Mouse (Mus musculus) heart, postnatal 14 days (tissue): ENCODE measurements around the gene Catip. TPM values are rescaled to one million over a fixed set of nuclear protein-coding genes. Genes with fewer than 3 reads are reported as not detected.

Experiments used
- DNase-seq, 2 experiments: peaks; one replicate each; pipeline ENCODE4 v3.0.0; 2021 to 2022
- intact Hi-C: fragments of 180-260 bp; cut with DNase I; formaldehyde crosslinking; loops from one replicate; pipeline ENCODE4 v1.15.1; 2025
- total RNA-seq, 2 experiments: library from RNA; stranded (reverse); gene quantifications; 2 replicates each; pipeline ENCODE4 v1.2.3; 2021

Gene Catip
- total RNA-seq, 2 experiments from 2014 or later = 0.12 to 0.67 TPM

DNA sequence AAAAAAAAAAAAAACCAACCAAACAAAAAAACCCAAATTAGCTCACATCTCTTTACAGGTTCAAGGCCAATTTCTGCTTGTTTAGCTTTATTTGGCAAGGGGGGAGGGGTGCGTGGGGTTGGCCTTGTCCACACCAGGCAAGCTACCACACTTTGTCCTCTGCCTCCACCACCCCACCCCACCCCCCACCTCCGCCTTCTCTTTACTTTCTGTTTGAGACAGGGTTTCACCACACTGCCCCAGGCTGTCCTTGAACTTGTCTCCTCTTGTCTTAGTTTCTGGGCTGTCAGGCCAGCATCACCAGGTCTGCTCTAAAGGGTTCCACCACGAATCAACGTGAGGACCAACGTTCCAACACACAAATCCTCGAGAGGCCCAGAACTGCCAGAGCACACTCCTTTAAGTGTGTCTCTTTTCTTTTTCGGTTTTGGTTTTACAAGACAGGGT, 17.2 kb downstream of the Catip start:
- no peak for DNase-seq
- intact Hi-C loops = no loop called here

DNA sequence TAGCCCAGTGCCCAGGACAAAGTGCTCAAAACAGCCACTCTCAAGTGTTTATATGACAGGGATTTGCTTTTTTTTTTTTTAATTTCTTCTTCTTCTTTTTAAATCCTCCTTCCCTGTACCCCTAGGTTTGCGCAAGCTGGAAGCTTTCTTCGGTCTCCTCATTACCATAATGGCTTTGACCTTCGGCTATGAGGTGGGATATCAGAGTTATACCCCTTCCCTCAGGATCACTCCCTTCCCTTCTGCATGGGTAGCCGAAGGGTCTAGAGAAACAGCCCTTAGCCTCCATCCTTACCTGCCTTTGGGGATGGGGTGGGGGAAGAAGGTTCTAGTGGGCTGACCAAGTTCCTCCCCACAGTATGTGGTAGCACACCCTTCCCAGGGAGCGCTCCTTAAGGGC, 18.6 kb downstream of the Catip start:
- intact Hi-C loops = no loop called here
- DNase-seq = no peak

DNA sequence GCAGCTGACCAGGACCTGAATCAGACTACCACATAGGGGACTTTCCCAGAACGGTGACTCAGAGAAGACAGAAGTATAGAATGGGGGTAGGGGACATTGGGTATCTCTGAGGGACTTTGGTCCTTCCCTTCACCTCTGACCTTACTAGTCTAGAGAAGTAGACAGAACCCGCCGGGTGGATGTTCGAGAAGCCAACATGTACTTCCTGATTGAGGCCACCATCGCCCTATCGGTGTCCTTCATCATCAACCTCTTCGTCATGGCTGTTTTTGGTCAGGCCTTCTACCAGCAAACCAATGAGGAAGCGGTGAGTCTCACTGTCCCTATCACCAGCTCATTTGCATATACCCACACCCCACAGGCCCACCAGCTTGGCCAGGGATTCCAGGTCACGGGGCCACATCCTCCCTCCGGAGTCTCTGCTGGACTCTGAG, 19.7 kb downstream of the Catip start:
- intact Hi-C loops = no loop called here
- no peak for DNase-seq

DNA sequence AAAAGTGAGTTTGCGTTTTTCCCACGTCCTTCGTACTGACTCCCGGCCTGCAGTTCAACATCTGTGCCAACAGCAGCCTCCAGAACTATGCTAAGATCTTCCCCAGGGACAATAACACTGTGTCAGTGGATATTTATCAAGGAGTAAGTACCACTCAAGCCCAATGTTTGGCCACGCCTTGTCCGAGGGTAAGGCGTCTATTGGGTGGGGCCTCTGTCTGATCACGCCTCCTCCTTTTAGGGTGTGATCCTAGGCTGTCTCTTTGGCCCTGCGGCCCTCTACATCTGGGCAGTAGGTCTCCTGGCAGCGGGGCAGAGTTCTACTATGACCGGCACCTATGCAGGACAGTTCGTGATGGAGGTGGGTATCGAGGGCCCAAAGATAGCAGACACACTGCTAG, 21.5 kb downstream of the Catip start:
- intact Hi-C loops = no loop called here
- no peak for DNase-seq

DNA sequence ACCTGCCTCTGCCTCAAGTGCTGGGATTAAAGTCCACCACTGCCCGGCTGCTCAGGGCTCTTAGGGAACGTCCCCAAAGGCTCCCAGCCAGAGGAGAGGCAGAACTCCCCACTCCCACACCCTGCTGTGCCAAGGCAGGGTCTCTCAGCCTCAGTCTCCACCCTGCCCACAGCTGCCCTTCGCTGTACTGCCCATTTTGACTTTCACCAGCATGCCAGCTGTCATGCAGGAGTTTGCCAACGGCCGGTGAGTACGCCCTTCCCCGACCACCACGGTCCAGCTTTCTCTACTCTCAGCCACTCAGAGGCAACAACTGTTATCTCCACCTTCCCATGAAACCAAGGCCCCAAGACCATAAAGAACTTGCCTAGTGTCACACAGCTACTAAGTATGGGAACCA, 22.6 kb downstream of the Catip start:
- no peak for DNase-seq
- intact Hi-C loops = no loop called here

DNA sequence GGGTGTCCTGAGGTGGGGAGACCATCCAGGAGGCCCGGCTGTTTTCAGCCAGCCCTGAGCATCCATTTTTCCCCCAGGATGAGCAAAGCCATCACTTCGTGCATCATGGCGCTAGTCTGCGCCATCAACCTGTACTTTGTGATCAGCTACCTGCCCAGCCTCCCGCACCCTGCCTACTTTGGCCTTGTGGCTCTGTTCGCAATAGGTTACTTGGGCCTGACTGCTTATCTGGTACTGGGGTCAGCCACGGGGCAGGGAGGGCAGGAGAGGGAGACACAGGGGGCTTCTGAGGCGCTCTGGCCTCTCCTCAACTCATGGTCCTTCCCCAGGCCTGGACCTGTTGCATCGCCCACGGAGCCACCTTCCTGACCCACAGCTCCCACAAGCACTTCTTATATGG, 23.2 kb downstream of the Catip start:
- intact Hi-C loops = no loop called here
- no peak for DNase-seq

DNA sequence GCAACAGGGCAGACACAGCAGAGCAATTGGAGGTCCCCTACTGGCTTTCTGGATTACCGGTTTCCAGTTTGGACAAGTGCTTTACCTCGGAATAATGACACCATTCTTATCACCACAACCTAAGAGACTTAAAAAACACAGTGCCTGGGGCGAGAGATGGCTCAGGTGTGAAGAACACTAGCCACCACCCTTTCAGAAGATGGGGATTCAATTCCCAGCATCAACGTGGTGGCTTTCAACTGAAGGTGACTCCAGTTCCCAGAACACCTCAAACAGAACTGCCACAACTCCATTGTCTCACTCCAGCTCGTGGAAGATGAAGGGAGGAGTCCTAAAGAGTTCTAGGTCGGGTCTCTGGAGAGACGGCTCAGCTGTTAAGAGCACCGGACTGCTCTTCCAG, 23.6 kb downstream of the Catip start:
- intact Hi-C loops = no loop called here
- DNase-seq = no peak

DNA sequence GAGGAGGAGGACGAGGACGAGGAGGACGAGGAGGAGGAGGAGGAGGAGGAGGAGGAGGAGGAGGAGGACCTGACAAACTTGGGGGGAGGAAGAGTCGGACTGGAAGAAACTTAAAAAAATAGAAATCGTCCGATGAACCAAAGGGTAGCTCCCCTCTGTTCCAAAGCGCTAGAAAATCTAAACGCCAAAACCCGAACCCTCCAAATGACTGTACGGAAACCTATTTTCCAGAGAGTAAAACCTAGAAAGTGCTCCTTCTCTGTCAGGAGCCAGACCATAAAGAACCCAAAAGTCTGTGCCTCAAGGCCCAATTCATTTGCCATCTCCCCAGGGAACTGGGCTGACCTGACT, 24.4 kb downstream of the Catip start:
- no peak for DNase-seq
- intact Hi-C loops = no loop called here

DNA sequence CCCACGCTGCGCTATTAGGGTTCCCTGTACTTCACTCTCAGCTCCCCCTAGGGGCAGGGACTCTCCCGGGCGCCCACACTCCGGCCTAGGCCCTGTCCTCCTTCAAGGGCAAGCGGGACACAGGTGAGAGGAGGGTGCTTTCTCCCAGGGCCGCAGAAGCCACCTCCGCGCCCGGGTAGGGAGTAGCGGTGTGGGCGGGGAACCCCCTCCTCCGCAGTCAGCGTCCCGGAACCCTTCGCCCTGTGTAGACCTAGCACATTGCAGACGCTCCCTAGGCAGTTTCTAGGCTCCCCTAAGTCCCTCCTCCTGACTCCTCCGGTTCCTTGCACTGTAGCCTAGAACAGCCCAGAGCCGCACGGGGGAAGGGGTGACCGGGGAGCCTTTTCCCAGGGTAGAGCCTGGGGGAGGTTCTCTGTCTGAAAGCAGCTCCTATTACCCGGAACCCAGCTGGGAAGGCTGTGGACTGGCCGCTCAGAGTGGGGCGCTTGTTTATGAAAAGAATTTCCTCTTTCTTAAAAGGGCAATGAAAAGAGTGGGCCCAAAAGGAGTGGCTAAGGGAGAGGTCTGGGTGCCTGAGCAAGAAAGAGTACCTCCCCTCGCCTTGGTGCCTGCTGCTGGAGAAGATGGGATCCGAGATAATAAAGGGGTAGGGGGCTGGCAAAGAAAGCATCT, 24.9 kb downstream of the Catip start:
- DNase-seq = peak; percentile 93 to 95
- intact Hi-C loops = no loop called here

DNA sequence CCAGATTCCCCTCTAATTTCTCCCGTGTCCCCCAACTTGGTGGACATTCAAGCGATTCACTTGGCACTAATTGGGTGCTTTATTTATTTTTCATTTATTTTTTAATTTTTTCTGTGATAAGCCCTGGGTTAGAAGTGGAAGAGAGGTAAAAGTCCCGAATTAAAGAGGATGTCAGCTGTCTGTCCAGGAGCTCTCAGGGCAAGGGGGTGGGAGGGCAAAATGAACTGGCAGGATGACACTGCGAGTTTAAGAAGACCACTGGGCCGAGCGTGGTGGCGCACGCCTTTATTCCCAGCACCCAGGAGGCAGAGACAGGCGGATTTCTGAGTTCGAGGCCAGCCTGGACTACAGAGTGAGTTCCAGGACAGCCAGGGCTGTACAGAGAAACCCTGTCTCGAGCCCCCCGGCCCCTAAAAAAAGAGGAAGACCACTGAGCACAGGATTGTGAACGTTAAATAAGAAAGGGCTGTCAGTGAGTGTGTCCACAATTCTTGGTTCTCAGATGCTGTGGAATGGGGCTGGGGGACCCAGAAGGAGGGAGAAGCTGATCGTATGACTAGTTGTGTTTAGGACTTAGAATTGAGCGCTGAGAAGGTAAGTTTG, 25.6 kb downstream of the Catip start:
- no peak for DNase-seq
- intact Hi-C loops = no loop called here

DNA sequence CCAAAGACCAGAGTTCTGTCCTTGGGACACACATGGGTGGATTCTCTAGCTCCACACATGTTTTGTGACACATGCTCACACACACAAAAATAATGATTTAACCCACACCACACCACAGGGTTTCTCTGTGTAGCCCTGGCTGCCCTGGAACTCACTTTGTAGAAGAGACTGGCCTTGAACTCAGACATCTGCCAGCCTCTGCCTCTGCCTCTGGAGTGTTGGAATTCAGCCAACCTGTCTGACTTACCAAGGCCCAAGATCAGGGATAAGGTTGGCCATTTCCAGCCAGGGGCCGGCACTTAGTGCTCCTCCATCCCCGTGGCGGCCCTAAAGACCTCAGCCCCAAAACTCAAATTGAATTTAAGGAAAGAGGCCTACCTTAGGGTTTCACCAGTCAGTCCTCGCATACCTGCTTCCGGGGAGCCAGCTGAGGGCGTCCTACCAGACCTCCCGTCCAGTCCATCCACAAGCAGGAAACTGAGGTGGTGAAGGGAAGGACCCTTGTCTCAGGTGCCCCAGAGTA, 26.6 kb downstream of the Catip start:
- no peak for DNase-seq
- intact Hi-C loops = no loop called here

DNA sequence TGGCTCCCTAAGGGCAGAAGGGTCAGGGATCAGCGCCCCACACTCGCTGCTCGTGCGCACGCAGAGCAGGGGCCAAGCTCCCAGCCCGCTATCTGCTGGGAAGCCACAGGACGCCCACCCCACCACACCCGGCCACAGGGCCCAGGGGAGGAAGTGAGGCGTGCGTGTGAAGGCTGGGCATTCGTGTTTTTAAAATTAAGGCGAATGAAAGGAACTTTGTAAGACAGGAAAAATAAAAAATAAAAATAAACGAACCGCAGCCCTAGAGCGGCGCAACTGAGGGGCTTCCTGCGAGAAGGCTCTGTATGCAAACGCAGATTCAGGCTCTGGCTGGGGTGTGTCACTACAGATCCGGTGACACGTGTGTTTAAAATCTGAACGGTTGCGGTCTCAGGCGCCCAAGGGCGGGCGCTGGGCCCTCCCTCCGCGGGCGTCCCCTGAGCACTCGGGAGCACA, 28.0 kb downstream of the Catip start:
- intact Hi-C loops = no loop called here
- peak; percentile 45 to 55 for DNase-seq

DNA sequence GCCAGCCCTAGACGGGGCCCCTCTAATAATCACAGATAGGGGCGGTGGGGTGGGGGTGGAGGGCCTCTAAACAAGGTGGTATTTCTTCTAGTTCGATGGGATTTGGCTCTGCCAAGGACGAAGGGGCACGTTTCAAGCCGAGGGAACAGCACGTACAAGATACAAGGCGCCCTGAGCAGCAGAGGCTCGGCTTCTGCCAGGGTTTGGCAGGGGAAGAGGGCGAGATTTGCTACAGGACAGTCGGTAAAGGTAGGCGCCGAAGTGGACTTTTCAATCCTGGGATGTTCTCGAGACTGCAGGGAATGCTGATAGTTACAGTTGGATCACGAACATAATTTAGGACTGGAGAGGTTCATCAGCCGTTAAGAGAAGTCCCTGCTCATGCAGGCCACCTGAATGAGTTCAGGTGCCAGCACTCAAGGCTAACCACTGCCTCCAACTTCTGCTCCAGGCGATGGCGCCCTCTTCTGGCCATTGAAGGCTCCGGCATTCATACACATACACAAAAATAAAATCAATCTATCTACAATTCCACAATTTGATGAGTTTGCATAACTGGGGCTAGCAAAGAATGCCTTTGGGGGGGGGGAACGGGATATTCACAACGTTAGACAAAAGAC, 28.5 kb downstream of the Catip start:
- intact Hi-C loops = no loop called here

DNA sequence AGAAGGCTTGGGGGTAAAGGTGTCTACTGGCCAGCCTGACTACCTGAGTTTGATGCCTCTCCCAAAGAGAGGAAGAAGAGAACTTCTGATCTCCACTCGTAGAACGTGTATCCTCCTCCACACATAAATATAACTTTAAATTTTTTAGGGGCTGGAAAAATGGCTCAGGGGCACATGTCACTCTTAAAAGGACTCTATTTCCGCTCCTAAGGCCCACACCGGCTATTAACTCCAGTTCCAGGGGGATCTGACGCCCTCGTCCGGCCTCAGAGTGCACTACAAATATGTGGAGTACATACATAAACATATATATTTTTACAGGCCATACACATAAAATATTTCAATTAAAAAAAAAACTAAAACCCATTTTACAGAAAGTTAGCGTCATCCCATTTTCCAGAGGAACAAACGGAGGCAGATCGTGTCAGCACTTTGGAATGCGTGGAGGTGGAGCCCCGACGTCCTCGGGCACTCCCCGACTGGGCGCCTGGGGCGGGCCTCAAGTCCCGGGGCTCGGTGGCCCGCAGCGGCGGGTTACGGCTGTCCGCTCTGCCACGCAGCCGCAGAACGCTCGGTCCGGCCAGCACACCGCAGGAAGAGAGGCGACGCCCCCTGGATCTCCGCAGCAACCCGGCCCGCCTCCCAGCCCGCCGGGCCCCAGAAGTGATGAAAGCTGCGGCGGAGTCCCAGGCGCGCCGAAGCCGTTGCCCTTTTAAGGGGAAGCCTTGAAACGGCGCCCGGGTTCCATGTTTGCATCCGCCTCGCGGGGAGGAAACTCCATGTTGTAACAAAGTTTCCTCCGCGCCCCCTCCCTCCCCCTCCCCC, 29.2 kb downstream of the Catip start, which contains the start of gene Ctdsp1:
Ctdsp1 (plus strand) TSS at position 586 of the 825 bp plus-strand sequence.
- intact Hi-C loops = no loop called here
- peak; percentile 98 for DNase-seq

More for the DNA sequence above, 28.5 kb downstream of the Catip start:
- DNase-seq = peak; percentile 73 to 80

DNA sequence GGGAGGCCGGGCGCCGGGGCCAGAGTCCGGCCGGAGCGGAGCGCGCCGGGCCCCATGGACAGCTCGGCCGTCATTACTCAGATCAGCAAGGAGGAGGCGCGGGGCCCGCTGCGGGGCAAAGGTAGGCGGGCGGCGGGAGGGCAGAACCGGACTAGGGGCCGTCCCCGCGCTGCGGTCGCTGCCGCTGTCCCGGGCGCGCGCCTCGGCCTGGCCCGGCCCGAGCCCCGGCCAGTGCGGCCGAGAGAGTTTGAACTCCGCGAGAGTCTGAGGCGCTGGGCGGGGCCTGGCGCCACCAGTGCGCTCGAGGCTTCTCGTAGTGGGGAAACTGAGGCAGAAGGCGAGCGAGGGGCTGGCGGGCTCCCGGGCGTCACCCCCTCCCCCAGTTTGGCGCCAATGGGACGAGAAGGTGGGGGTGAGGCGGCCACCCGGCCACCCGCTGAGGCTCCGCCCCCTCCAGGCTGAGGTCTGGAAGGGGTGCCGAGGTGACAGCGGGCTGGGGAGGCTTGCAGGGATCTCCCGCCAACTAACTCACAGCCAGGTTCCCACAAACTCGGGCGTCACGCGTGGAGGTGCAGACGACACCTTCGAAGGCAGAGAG, 30.0 kb downstream of the Catip start:
- peak; percentile 84 to 86 for DNase-seq
- intact Hi-C loops = no loop called here

DNA sequence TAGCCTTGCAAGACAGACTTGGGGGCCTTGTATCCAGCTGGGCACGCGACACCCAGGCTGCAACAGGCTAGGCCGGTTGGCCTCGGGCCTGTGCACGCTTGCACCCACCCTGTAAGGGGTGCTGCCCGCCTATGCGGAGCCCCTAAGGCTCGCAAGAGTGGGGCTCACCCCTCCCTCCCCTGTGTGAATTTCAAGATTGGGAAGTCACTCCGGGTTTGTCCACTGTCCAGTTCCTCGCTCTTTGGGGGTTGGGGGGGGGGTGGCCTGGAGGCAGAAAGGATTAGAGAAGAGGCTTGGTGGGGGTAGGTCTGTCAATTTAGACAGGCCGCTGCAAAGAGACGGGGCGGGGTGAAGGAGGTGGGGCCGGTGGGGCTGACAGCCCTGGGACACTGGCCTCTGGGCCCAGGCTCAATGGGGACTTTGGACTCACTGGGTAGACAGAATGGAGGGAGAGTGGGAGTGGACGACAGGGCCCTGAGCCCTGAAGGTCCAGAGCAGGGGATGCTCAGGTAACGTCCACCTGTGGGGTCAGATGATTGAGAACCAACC, 30.6 kb downstream of the Catip start:
- peak in 1 of 2 experiments; percentile 34 for DNase-seq
- intact Hi-C loops = no loop called here

DNA sequence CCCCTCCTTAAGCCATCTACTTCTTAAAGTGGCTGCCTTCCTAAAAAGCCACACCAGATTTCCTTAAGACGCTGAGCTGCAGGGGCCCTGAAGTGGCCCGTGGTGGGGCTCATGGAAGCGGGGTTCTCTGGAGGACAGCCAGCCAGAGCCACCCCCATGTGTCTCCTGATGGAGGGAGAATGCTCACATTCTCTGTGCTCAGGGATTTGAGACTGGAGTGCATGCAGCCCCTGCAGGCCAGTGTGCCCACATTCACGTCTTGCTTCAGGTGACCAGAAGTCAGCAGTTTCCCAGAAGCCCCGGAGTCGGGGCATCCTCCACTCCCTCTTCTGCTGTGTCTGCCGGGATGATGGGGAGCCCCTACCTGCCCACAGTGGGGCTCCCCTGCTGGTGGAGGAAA, 31.1 kb downstream of the Catip start:
- intact Hi-C loops = no loop called here
- no peak for DNase-seq

DNA sequence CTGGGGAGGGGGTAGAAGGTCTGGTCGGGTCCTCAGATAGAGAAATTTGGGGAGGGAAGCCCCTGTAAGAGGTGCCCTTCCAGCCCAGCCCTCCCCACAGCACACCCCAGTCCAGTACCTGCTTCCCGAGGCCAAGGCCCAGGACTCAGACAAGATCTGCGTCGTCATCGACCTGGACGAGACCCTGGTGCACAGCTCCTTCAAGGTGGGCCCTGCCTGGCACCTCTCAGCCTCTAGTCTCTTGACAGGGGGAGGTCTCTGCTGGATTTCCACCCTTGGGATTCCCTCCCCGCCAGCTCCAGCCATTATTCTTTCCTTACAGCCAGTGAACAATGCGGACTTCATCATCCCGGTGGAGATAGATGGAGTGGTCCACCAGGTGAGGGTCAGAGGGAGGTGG, 31.8 kb downstream of the Catip start:
- intact Hi-C loops = no loop called here
- no peak for DNase-seq

DNA sequence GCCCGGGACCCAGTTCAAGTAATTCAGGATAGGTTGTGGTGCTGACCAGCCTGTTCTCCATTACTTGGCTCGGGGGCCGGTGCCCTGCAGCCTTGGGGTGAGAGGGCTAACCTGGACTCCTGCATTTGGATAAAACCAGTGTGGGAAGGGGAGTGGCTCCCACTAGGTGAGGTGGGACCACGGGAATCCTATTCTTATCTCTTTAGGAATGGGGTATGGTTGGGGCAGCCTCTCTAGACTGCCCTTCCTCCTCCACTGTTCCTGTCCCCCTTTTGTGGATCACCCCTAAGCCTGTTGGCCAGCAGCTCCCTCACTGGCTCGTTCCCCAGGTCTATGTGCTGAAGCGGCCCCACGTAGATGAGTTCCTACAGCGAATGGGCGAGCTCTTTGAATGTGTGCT, 32.4 kb downstream of the Catip start:
- DNase-seq = no peak
- intact Hi-C loops = no loop called here

DNA sequence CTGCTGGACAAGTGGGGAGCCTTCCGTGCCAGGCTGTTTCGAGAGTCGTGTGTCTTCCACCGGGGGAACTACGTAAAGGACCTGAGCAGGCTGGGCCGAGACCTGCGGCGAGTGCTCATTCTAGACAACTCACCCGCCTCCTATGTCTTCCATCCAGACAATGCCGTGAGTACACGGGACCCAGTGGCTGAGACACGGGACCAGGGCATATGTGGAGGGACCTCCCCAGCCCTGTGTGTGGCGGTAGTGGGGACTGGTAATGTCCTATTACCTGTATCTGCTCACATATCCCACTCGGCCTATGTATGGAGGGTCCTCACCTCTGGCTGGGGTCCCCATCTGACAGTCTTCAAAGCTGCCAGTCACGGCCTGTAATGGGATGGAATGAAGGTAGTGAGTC, 33.0 kb downstream of the Catip start:
- intact Hi-C loops = no loop called here
- no peak for DNase-seq
